Mouse (Mus musculus) embryo, embryonic 11 days (tissue): Measurements from ENCODE around the gene Trdmt1.
A peak's percentile ranks its signal among the peaks of the same experiment; 100 is the strongest.

Experiments
- DNase-seq: peaks from one replicate; pipeline ENCODE4 v3.0.0-alpha.2; 2015

The Trdmt1 gene

DNA sequence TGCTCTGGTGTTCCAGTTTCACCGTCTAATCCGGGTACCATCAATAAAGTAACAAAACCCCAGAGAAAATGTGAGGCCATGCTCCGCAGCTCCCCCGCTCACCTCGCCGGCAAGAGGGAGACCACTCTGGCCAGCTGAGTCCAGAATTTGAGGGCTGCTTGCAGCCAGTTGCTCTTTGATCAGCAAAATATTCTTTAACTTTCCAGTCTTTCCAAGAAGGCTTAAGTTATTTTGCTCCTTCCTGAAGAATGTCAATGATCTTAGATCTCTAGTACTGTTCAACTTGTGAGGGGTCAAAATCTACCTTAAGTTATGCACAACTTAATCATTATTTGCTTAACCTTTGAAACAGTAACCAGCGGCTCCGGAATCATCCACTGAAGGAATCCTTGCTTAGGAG is 52.7 kb downstream of the Trdmt1 start, which contains the start of gene Cubn:
Gene Cubn, minus strand, starts transcription at position 80 of the 400 bp plus-strand sequence.
- DNase-seq, result peak; percentile 14

DNA sequence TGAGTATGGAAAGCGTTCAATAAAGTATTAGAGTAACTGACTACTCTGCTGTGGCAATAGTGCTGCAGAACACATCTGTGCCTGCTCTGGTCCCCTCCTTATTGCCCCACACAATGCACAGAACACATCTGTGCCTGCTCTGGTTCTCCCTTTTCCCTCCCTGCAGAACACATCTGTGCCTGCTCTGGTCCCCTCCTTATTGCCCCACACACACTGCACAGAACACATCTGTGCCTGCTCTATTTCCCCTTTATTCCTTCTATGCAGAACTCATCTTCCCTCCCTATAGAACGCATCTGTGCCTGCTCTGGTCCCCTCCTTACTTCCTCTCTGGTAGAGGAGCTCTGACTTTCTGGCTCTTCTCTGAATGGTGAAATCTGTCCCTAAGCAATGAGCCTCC is 54.0 kb downstream of the Trdmt1 start:
- DNase-seq, result no peak

DNA sequence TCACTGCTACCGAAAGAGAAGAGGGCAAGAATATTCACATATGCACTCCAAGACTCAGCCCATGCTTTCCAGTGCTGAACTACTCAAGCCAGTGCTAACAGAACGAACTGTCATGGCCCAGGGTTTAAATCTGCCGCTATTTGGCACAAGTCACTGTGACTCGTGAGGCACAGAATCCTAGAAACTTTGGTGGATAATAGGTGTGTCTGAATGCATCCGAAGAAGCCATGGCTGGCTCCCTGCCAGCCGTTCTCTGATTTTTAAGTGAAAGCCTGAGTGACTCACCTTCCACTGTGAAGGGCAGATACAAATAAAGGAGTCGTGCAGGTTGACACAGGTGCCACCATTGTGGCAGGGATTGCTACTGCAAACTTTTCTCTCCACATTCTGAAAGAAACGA is 58.0 kb downstream of the Trdmt1 start:
- no peak for DNase-seq

DNA sequence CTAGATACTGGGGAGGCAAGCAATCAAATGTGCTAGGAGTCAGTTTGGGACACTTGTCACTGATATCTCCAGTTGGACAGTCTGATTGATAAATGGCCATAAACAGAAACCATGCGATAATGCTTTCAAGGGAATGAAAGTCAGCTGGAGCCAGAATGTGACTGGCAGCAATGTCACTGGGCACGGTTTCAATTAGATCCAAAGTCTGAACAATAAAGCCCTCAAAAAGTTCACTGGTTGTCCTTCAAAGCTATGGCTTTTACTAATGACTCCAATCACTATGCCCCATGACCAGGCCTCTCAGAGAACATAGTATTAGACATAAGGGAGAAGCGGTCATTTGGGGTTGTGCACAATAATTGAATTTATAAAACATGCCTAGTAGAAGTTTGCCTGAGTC is 59.9 kb downstream of the Trdmt1 start:
- DNase-seq, result no peak

DNA sequence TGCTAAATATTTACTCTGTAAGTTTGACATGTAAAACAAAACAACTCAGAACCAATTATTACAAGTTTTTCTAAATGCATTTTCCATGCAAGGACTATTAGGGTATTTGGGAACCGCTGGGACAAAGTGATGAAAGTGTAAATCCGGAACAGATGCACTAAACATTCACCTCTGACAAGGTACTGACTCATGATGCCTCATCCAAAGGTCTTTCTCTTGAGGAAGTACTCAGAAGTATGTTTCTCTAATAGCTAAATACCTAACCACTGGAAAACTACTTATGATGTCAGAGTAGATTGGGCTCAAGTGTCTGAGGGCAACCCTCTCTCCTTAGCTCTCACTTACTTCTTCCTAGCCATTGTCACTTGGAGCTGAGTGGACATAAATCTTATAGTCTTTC is 63.7 kb downstream of the Trdmt1 start:
- DNase-seq, result no peak

DNA sequence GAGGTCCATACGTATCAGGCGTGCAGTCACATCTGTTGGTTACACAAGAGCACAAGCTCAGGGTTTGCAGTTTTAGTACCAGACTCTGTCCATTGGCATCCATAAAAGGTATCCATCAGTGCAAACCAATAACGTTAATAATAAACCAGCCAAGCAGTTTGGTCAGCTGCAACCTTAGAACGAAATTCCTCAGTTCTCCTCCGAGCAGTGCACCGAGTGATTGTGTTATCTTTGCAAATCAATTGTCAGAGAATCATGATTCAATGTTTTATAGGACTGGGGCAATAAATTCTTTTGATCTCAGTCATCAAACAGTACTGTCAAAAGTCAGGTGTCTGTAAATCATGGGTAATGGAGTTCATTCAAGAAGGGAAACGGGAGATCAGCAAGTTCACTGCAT is 65.3 kb downstream of the Trdmt1 start:
- DNase-seq, result no peak

DNA sequence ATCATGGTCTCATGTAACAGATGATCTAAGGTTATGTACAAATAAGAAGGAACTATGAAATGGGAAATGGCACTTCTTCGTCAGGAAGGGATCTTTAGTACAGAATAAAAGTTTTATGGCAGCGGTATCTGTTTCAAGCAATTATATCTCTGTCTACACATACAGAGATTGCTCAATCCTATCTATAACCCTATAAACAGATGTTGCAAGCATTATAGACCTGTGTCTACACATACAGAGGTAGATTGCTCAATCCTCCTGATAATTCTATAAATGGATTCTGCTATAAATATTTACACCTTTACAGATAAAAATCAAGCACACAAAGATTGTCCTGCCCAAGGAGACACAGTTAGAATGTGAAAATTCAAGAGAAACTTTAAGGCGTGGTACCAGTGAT is 74.4 kb downstream of the Trdmt1 start:
- DNase-seq, result no peak

DNA sequence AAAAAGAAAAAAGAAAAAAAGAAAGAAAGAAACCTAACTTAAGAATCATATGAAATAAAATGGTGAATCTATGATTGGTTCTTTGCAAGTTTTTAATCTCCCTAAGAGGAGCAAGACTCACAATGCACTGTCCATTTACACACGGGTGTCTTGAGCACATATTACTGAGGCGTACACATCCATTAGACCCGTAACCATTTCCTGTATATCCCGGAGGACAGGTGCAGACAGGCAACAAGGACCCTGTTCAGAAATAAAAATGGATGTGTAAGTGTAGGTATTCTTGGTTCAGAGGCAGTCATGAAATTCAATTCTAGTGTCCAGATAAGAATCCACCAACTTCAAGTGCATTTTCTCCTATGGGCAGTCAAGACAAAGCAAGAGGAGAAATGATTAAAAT is 74.8 kb downstream of the Trdmt1 start:
- DNase-seq, result no peak

DNA sequence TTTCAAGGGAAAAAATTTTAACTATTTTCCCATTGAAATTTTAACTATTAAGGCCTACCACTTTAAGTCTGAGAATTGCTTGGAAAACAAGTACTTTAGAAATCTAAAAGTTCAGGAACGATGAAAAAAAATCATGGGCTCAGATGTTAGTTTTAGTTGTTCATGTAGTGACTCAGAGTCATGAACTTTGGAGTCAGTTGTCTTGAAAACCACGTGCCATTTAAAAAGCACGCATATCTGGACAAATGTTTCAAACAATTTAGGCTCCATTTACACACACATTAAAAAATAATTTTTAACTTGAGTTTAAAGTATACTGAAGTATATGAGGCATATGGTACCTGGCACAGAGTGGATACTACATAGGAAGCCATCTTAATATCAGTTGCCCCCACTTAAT is 77.8 kb downstream of the Trdmt1 start:
- DNase-seq, result no peak
